Mouse (Mus musculus) heart, embryonic 14.5 days (tissue): ENCODE results near the gene Robo2. TPM values are rescaled to one million over a fixed set of nuclear protein-coding genes. Genes with fewer than 3 reads are reported as not detected.

ENCODE experiments used
- ATAC-seq: fragments of 200-750 bp; cut with Nextera tagmentation; 2 replicates; pipeline ENCODE4 v1.8.0; 2017; ENCODE audit warnings: low read depth, moderate TSS enrichment; ENCODE audit not compliant: insufficient number of reproducible peaks, insufficient read depth, low FRiP score
- H3K27ac ChIP-seq, 2 experiments: fragments of 200-500 bp in 1 of 2; fragments of 300-500 bp in 1 of 2; sonication (generic) in 1 of 2; replicated peaks in 1 of 2; 2 replicates each; pipeline ENCODE4 v1.5.1; 2012 to 2014; ENCODE audit warnings: low read depth in 2 of 2, low read length in 2 of 2, control low read depth in 1 of 2, mild to moderate bottlenecking in 1 of 2, mixed read lengths in 1 of 2; ENCODE audit not compliant: control insufficient read depth in 1 of 2, insufficient read depth in 1 of 2
- H3K27me3 ChIP-seq: fragments of 300-500 bp; sonication (generic); 2 replicates; pipeline ENCODE4 v1.6.1; 2014; ENCODE audit warnings: mild to moderate bottlenecking, low read length, control low read depth; ENCODE audit not compliant: control insufficient read depth, insufficient read depth
- H3K36me3 ChIP-seq: fragments of 300-500 bp; sonication (generic); 2 replicates; pipeline ENCODE4 v1.6.1; 2014; ENCODE audit warnings: mild to moderate bottlenecking, control low read depth, low read length, mixed read lengths; ENCODE audit not compliant: control insufficient read depth, insufficient read depth
- H3K4me1 ChIP-seq, 2 experiments: fragments of 200-500 bp in 1 of 2; fragments of 300-500 bp in 1 of 2; sonication (generic) in 1 of 2; 2 replicates each; pipeline ENCODE4 v1.6.1; 2012 to 2014; ENCODE audit warnings: low read length in 2 of 2, control low read depth in 1 of 2, mixed read lengths in 1 of 2; ENCODE audit not compliant: control insufficient read depth in 2 of 2, insufficient read depth in 2 of 2
- H3K4me2 ChIP-seq: fragments of 300-500 bp; sonication (generic); 2 replicates; pipeline ENCODE4 v1.6.1; 2014; ENCODE audit warnings: mild to moderate bottlenecking, low read length
- H3K4me3 ChIP-seq, 2 experiments: fragments of 200-500 bp in 1 of 2; fragments of 300-500 bp in 1 of 2; sonication (generic) in 1 of 2; 2 replicates each; pipeline ENCODE4 v1.5.1; 2012 to 2014; ENCODE audit warnings: low read length in 2 of 2, mild to moderate bottlenecking in 2 of 2, control low read depth in 1 of 2, low read depth in 1 of 2, moderate library complexity in 1 of 2; ENCODE audit not compliant: control insufficient read depth in 1 of 2, insufficient read depth in 1 of 2
- H3K9ac ChIP-seq: fragments of 300-500 bp; sonication (generic); 2 replicates; pipeline ENCODE4 v1.6.1; 2014; ENCODE audit warnings: mild to moderate bottlenecking, low read length
- H3K9me3 ChIP-seq: fragments of 300-500 bp; sonication (generic); 2 replicates; pipeline ENCODE4 v1.6.1; 2016; ENCODE audit warnings: low read length, control low read depth; ENCODE audit not compliant: control insufficient read depth
- WGBS: fragments of 180-500 bp; shearing (Covaris S2); extraction: QIAGEN DNeasy Blood & Tissue Kit; methylation state at CpG from one replicate; pipeline ENCODE4 v1.1.7; 2014; 5-methylcytosine and 5-hydroxymethylcytosine counted together
- polyA plus RNA-seq: library from polyadenylated mRNA; unstranded; fragments of >200 nt; fragmentation: Nextera tagmentation; extraction: Ambion mirVana; gene quantifications from 2 replicates; pipeline ENCODE4 v1.2.1, GENCODE M21; 2014

Robo2 gene
- polyA plus RNA-seq, 1 experiment from 2014 or later, result 8.1 TPM

GRCm38 (mm10) chr16:74420324-74420723 is 8.7 kb upstream of the Robo2 start:
- Histone ChIP-seq H3K4me1 (peaks cover 0 to 4% of the 10 kb centered on the region in 2 experiments; a peak in 2 of 4 replicates), H3K27ac (no peak overlapping the region), H3K36me3 (no peaks in the 10 kb centered on the region), H3K9me3 (no peaks in the 10 kb centered on the region), H3K9ac (no peak overlapping the region), H3K27me3 (no peaks in the 10 kb centered on the region), H3K4me3 (no peak overlapping the region), H3K4me2 (no peak overlapping the region)
- ATAC-seq, result no peak
- 76% methylated on average over 2 of the region's 2 CpGs for WGBS

- H3K4me1 ChIP-seq, result peaks cover 3 to 7% of the 10 kb centered on the region in 2 experiments; a peak in 3 of 4 replicates
- no peaks in the 10 kb centered on the region for H3K36me3 ChIP-seq
- peaks cover 6% of the 10 kb centered on the region for H3K27me3 ChIP-seq
- ATAC-seq, result no peak
- 0 out of 2 replicates have a peak overlapping the region, but pooled peaks have one; percentile 11 for H3K9ac ChIP-seq
- H3K4me3 ChIP-seq, result peak overlapping the region; percentile 51 to 61
- H3K4me2 ChIP-seq, result peak overlapping the region; percentile 99
- H3K27ac ChIP-seq, result no peak overlapping the region
- under 1% methylated on average over 20 of the region's 20 CpGs for WGBS
- no peaks in the 10 kb centered on the region for H3K9me3 ChIP-seq
These were observed 1.1 kb upstream of the Robo2 start for GRCm38 (mm10) chr16:74412471-74413291.

- under 1% methylated on average over 16 of the region's 16 CpGs for WGBS
- no peaks in the 10 kb centered on the region for H3K36me3 ChIP-seq
- H3K27me3 ChIP-seq, result peaks cover 6% of the 10 kb centered on the region
- peak overlapping the region; percentile 1 to 9; a peak in 2 of 4 replicates for H3K27ac ChIP-seq
- peak overlapping the region; percentile 99 for H3K4me2 ChIP-seq
- H3K9me3 ChIP-seq, result no peaks in the 10 kb centered on the region
- H3K4me1 ChIP-seq, result peaks cover 3 to 7% of the 10 kb centered on the region in 2 experiments; a peak in 3 of 4 replicates
- H3K9ac ChIP-seq, result peak overlapping the region; percentile 62
- ATAC-seq, result no peak
- peak overlapping the region; percentile 51 to 61 for H3K4me3 ChIP-seq
These were observed 604 bp downstream of the Robo2 start for GRCm38 (mm10) chr16:74411021-74411420.

GRCm38 (mm10) chr16:74410125-74410524 is 1.5 kb downstream of the Robo2 start:
- WGBS, result 28% methylated on average over 6 of the region's 6 CpGs
- no peaks in the 10 kb centered on the region for H3K36me3 ChIP-seq
- H3K4me1 ChIP-seq, result peaks cover 3 to 7% of the 10 kb centered on the region in 2 experiments; a peak in 3 of 4 replicates
- H3K9ac ChIP-seq, result no peak overlapping the region
- H3K4me3 ChIP-seq, result peak overlapping the region; percentile 32 to 61
- peaks cover 6% of the 10 kb centered on the region for H3K27me3 ChIP-seq
- peak overlapping the region; percentile 99 for H3K4me2 ChIP-seq
- no peak for ATAC-seq
- no peaks in the 10 kb centered on the region for H3K9me3 ChIP-seq
- H3K27ac ChIP-seq, result no peak overlapping the region

DNA sequence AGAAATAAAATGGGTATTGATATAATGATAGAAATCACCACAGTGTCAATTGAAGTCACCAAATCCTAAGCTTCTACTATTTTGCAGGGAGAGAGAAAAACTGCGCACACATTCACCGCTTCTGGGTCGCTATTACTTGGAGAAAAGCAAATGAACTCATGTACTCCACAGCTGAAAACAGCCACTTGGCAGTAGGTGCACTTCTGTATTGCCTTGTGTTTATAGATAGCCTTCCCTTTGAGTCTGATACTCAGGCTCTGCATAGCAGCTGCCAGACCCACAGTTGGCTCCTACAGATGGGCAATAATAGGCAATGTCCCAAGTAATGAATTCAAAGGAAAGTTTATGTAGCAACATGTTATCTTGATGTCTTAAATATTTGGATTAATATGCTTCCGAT is 2.1 kb downstream of the Robo2 start:
- peaks cover 3 to 7% of the 10 kb centered on the region in 2 experiments; a peak in 3 of 4 replicates for H3K4me1 ChIP-seq
- peaks cover 6% of the 10 kb centered on the region for H3K27me3 ChIP-seq
- no peak for ATAC-seq
- H3K4me3 ChIP-seq, result peak overlapping the region in 1 of 2 experiments; percentile 61; a peak in 2 of 4 replicates
- H3K4me2 ChIP-seq, result peak overlapping the region; percentile 99
- H3K36me3 ChIP-seq, result no peaks in the 10 kb centered on the region
- WGBS, result 72% methylated on average over 4 of the region's 4 CpGs
- H3K27ac ChIP-seq, result no peak overlapping the region
- H3K9ac ChIP-seq, result no peak overlapping the region
- H3K9me3 ChIP-seq, result no peaks in the 10 kb centered on the region

DNA sequence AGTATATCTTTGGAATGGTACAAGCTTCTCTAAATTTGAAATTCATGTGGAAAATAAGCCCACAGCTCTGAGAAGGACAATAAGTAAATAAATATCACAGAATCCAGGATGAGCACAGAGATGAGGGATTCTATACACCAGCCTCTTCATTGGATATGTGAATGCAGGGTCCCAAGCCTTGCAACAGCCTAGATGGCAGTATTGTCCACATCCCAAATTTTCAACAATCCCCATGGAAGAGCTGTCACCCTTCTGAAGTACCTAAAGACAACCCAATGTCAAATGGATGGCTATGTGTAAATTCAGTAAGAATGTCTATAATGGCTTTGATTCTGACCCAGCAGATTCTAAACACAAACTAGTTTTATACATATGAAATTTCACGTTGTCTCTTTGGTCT is 3.1 kb downstream of the Robo2 start:
- Histone ChIP-seq H3K9ac (no peak overlapping the region), H3K27ac (no peak overlapping the region), H3K4me2 (peak overlapping the region; percentile 18; the same call in 1 of the 2 replicates), H3K4me3 (no peak overlapping the region), H3K4me1 (peaks cover 3 to 7% of the 10 kb centered on the region in 2 experiments; a peak in 3 of 4 replicates), H3K27me3 (peaks cover 6% of the 10 kb centered on the region), H3K9me3 (no peaks in the 10 kb centered on the region), H3K36me3 (no peaks in the 10 kb centered on the region)
- no peak for ATAC-seq
- 54% methylated on average over 1 of the region's 1 CpGs for WGBS

DNA sequence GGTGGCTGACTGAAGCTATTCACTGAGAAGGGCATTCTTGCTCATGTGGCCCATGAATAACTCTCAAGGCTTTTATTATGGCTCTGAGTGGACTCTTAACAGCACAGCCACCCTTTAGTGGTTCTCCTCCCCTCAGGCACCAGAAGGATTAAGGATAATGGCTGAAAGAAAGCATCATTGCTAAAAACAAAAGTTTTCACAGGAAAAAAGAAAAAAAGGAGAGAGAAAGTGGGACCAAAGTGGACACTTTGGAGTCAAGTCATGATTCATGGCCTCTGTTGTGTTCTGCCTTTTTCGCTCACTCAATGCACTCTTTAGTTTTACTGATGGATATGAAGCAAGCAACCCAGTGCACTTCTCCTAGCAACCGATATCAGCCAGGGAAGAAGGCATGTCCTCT is 14.3 kb downstream of the Robo2 start:
- WGBS, result 87% methylated on average over 2 of the region's 2 CpGs
- no peak for ATAC-seq
- Histone ChIP-seq H3K36me3 (no peaks in the 10 kb centered on the region), H3K4me1 (no peaks in the 10 kb centered on the region), H3K4me3 (no peak overlapping the region), H3K4me2 (no peak overlapping the region), H3K9ac (no peak overlapping the region), H3K9me3 (no peaks in the 10 kb centered on the region), H3K27me3 (no peaks in the 10 kb centered on the region), H3K27ac (no peak overlapping the region)
